Mouse (Mus musculus): Measurements from ENCODE around the gene Ipo11. TPM values are rescaled to one million over a fixed set of nuclear protein-coding genes. Genes with fewer than 3 reads are reported as not detected.

Ipo11 gene
- total and polyA plus RNA-seq, 3 experiments: 41.2 to 91.5 (median 52.4) TPM

DNA sequence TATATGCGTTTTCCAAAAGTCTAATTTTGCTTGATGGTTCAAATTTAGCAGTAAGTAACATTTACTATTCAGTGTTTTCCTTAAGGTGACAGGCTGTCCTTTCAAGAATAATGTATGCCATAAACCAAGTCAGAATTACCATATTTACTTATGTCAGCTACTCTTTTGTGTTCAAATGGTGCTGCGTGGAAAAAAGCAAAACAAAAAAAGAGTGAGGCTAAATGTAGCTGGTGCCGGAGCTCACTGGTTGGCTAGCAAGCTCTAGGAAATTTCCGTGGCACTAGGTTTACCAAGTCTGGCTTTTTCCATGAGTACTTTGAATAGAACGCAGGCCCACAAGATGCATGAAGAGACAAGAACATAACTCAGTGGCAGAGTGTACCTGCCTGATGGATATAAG, 131.6 kb downstream of the Ipo11 start:
- Histone ChIP-seq H3K4me2 (ENCODE audit: insufficient read depth, low read depth, poor library complexity, severe bottlenecking) (no peak overlapping the region), H3K27me3 (replicated peaks) (no peaks in the 10 kb centered on the region), H3K27ac (ENCODE audit: insufficient read depth, low read depth) (no peak overlapping the region), H3K4me3 (replicated peaks in 1 of 3; ENCODE audit: low read depth in 2 of 3, low read length in 2 of 3, poor library complexity in 1 of 3) (no peak overlapping the region), H3K36me3 (replicated peaks in 1 of 2; ENCODE audit: control insufficient read depth in 1 of 2, insufficient read depth in 1 of 2, low read length in 1 of 2) (peaks cover 16 to 71% of the 10 kb centered on the region in 2 experiments), H3K9me3 (replicated peaks; ENCODE audit: low read length) (no peaks in the 10 kb centered on the region), H3K79me2 (replicated peaks; ENCODE audit: control insufficient read depth, extremely low read depth, insufficient read depth, poor library complexity, severe bottlenecking) (no peaks in the 10 kb centered on the region), H3K4me1 (ENCODE audit: control insufficient read depth in 1 of 2, insufficient read depth in 2 of 2) (no peaks in the 10 kb centered on the region), H3K9ac (ENCODE audit: insufficient read depth, low read depth) (no peak overlapping the region)
- in situ Hi-C loops (cut with MboI; ENCODE audit: low pct_ligation_motif_present, low pct_unique_long_range_greater_than_20kb, low sequenced_read_pairs): no loop called here
- dilution Hi-C loops (cut with MboI; ENCODE audit: extremely low pct_ligation_motif_present, extremely low pct_unique_long_range_greater_than_20kb, low sequenced_read_pairs): no loop called here
- DNase-seq (ENCODE audit: extremely low read depth): no peak
- TF ChIP-seq CTCF (conservative IDR thresholded peaks at IDR 0.05 in 1 of 2, IDR thresholded peaks at IDR 0.05 in 1 of 2; ENCODE audit: low read depth in 2 of 2, low read length in 2 of 2) (no peak), ZKSCAN1 (IDR thresholded peaks at IDR 0.05; ENCODE audit: borderline replicate concordance, low read depth, low read length) (no peak), MEF2A (IDR thresholded peaks at IDR 0.05; ENCODE audit: borderline replicate concordance, low read depth, low read length) (no peak), HCFC1 (IDR thresholded peaks at IDR 0.05; ENCODE audit: low read depth, low read length) (no peak), USF2 (conservative IDR thresholded peaks at IDR 0.05; ENCODE audit: low read depth, low read length) (no peak), CHD2 (IDR thresholded peaks at IDR 0.05; ENCODE audit: low read length) (no peak), ELF1 (IDR thresholded peaks at IDR 0.05; ENCODE audit: low read depth, low read length) (no peak), ETS1 (conservative IDR thresholded peaks at IDR 0.05; ENCODE audit: low read depth, low read length) (no peak), IRF4 (IDR thresholded peaks at IDR 0.05; ENCODE audit: low read depth, low read length) (no peak), GABPA (IDR thresholded peaks at IDR 0.05; ENCODE audit: insufficient replicate concordance, low read depth, low read length) (no peak), NRF1 (IDR thresholded peaks at IDR 0.05; ENCODE audit: low read depth, low read length) (no peak), UBTF (IDR thresholded peaks at IDR 0.05; ENCODE audit: low read depth, low read length) (no peak), JUN (IDR thresholded peaks at IDR 0.05; ENCODE audit: insufficient read depth, low read depth, low read length) (no peak), E2F4 (IDR thresholded peaks at IDR 0.05; ENCODE audit: insufficient replicate concordance, low read depth, low read length) (no peak), PAX5 (IDR thresholded peaks at IDR 0.05; ENCODE audit: low read length) (no peak), MXI1 (IDR thresholded peaks at IDR 0.05; ENCODE audit: low read depth, low read length) (no peak), SMC3 (IDR thresholded peaks at IDR 0.05; ENCODE audit: low read depth, low read length) (no peak), USF1 (IDR thresholded peaks at IDR 0.05; ENCODE audit: low read depth, low read length) (no peak)

DNA sequence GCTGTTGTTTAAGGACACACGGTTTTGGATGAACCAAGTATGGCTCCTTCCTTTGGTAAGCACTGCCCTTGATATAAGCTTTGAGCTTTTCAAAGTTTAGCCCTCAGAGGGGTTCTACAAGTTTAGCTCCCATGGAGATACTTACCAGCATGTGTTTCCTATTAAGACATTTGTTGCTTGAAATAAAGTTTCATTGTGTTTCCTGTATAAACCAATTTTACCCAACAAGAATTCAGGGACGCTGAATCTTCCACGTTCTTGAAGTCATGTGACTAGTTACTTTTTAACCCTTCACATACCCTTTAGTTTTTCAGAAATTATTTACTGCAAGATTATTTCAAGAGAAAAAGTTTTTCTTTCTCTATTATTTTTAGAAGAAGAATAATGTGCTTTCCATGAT, 138.7 kb downstream of the Ipo11 start:
- H3K9ac ChIP-seq (ENCODE audit: insufficient read depth, low read depth): no peak overlapping the region
- dilution Hi-C loops (cut with MboI; ENCODE audit: extremely low pct_ligation_motif_present, extremely low pct_unique_long_range_greater_than_20kb, low sequenced_read_pairs): no loop called here
- H3K9me3 ChIP-seq (replicated peaks; ENCODE audit: low read length): no peaks in the 10 kb centered on the region
- no peak overlapping the region for H3K27ac ChIP-seq (ENCODE audit: insufficient read depth, low read depth)
- in situ Hi-C loops (cut with MboI; ENCODE audit: low pct_ligation_motif_present, low pct_unique_long_range_greater_than_20kb, low sequenced_read_pairs): no loop called here
- TF ChIP-seq MAX (IDR thresholded peaks at IDR 0.05; ENCODE audit: low read length): no peak
- TF ChIP-seq BHLHE40 (IDR thresholded peaks at IDR 0.05; ENCODE audit: low read depth, low read length): no peak
- no peak for TF ChIP-seq RCOR1 (conservative IDR thresholded peaks at IDR 0.05; ENCODE audit: low read depth, low read length)
- H3K4me1 ChIP-seq (ENCODE audit: control insufficient read depth in 1 of 2, insufficient read depth in 2 of 2): no peaks in the 10 kb centered on the region
- H3K79me2 ChIP-seq (replicated peaks; ENCODE audit: control insufficient read depth, extremely low read depth, insufficient read depth, poor library complexity, severe bottlenecking): no peaks in the 10 kb centered on the region
- no peak overlapping the region for H3K4me2 ChIP-seq (ENCODE audit: insufficient read depth, low read depth, poor library complexity, severe bottlenecking)
- peaks cover 23 to 65% of the 10 kb centered on the region in 2 experiments for H3K36me3 ChIP-seq (replicated peaks in 1 of 2; ENCODE audit: control insufficient read depth in 1 of 2, insufficient read depth in 1 of 2, low read length in 1 of 2)
- no peak overlapping the region for H3K4me3 ChIP-seq (replicated peaks in 1 of 3; ENCODE audit: low read depth in 2 of 3, low read length in 2 of 3, poor library complexity in 1 of 3)
- no peak for DNase-seq (ENCODE audit: extremely low read depth)
- H3K27me3 ChIP-seq (replicated peaks): no peaks in the 10 kb centered on the region
